ENCODE assay signal across 9 mouse cellular contexts in genomic region chr17:52602781-52603170, GRCm38 (mm10). TPM values are rescaled to one million over a fixed set of nuclear protein-coding genes. Genes with fewer than 3 reads are reported as not detected.
DNase-seq lines count a peak whose midpoint lies in the region; ATAC-seq and TF ChIP-seq lines count a peak whose summit lies in the region.
"Had no signal": no experiment of that assay in that cellular context is flagged by ENCODE, and none has a peak within 500 bp of the region (broad histone marks: within the 10 kb centered on the region; RNA-seq: fewer than 3 reads in every experiment).

No protein-coding gene starts in this region.

- no peaks in the 10 kb centered on the region for H3K9me3 ChIP-seq in lung, embryonic 14.5 days (ENCODE audit: low read depth, low read length)
- no peaks in the 10 kb centered on the region for H3K9me3 ChIP-seq in forebrain, embryonic 14.5 days (replicated peaks; ENCODE audit: control insufficient read depth, low read length)
- no peaks in the 10 kb centered on the region for H3K9me3 ChIP-seq in midbrain, embryonic 10.5 days (replicated peaks)
- no peaks in the 10 kb centered on the region for H3K9me3 ChIP-seq in stomach, embryonic 16.5 days (replicated peaks; ENCODE audit: control insufficient read depth, low read length)

- H3K4me1 ChIP-seq in lung, embryonic 14.5 days (ENCODE audit: insufficient read depth) = no peaks in the 10 kb centered on the region
- peaks cover 9% of the 10 kb centered on the region; the same call in 1 of the 2 replicates for H3K4me1 ChIP-seq in forebrain, embryonic 14.5 days (ENCODE audit: control insufficient read depth, insufficient read depth, low read length)
- peaks cover 25% of the 10 kb centered on the region for H3K4me1 ChIP-seq in midbrain, embryonic 10.5 days
- 0 out of 2 replicates have a peak, but pooled peaks cover 2% of the 10 kb centered on the region for H3K4me1 ChIP-seq in stomach, embryonic 16.5 days (ENCODE audit: control insufficient read depth, insufficient read depth, low read length)

- H3K9ac ChIP-seq in lung, embryonic 14.5 days = no peak overlapping the region
- peak overlapping the region; percentile 90 for H3K9ac ChIP-seq in forebrain, embryonic 14.5 days (ENCODE audit: low read length)
- H3K9ac ChIP-seq in stomach, embryonic 16.5 days (ENCODE audit: low read length) = 0 out of 2 replicates have a peak overlapping the region, but pooled peaks have one; percentile 31

- no peak for DNase-seq in lung, embryonic 14.5 days
- DNase-seq in lung, postnatal 14 days = no peak
- no peak for DNase-seq in forebrain, embryonic 14.5 days (ENCODE audit: low spot score)
- no peak for DNase-seq in midbrain, embryonic 10.5 days (ENCODE audit: low spot score)
- DNase-seq in layer of hippocampus, adult 18-20 months (ENCODE audit: low spot score in 2 of 2) = no peak
- DNase-seq in heart, adult 18-20 months = no peak

- no peak overlapping the region for H3K27ac ChIP-seq in lung, embryonic 14.5 days (ENCODE audit: low read depth)
- peak overlapping the region; percentile 93 for H3K27ac ChIP-seq in forebrain, embryonic 14.5 days (ENCODE audit: low read depth, low read length)
- peak overlapping the region; percentile 92 for H3K27ac ChIP-seq in midbrain, embryonic 10.5 days (replicated peaks)
- no peak overlapping the region for H3K27ac ChIP-seq in stomach, embryonic 16.5 days (ENCODE audit: low read length)

- H3K4me3 ChIP-seq in lung, embryonic 14.5 days (ENCODE audit: low read depth, low read length) = peak overlapping the region; percentile 41
- H3K4me3 ChIP-seq in forebrain, embryonic 14.5 days (ENCODE audit: low read depth, low read length) = peak overlapping the region; percentile 59
- peak overlapping the region; percentile 72 for H3K4me3 ChIP-seq in midbrain, embryonic 10.5 days
- H3K4me3 ChIP-seq in stomach, embryonic 16.5 days (replicated peaks; ENCODE audit: low read length) = peak overlapping the region; percentile 56

- no peak for TF ChIP-seq CTCF in lung, embryonic 14.5 days (IDR thresholded peaks at IDR 0.05; ENCODE audit: low read depth)

- peak overlapping the region; percentile 66 for H3K4me2 ChIP-seq in lung, embryonic 14.5 days
- peak overlapping the region; percentile 66 for H3K4me2 ChIP-seq in forebrain, embryonic 14.5 days (ENCODE audit: low read length)
- peak overlapping the region; percentile 59 for H3K4me2 ChIP-seq in stomach, embryonic 16.5 days (ENCODE audit: low read depth, low read length)

- no peak for ATAC-seq in lung, embryonic 14.5 days (ENCODE audit: insufficient read depth)
- no peak for ATAC-seq in forebrain, embryonic 14.5 days
- ATAC-seq in stomach, embryonic 16.5 days (ENCODE audit: insufficient read depth, low FRiP score) = no peak
- ATAC-seq: Patski had no signal

- no peaks in the 10 kb centered on the region for H3K36me3 ChIP-seq in lung, embryonic 14.5 days (ENCODE audit: insufficient read depth)
- H3K36me3 ChIP-seq in forebrain, embryonic 14.5 days (ENCODE audit: control insufficient read depth, insufficient read depth, low read length) = no peaks in the 10 kb centered on the region
- no peaks in the 10 kb centered on the region for H3K36me3 ChIP-seq in midbrain, embryonic 10.5 days
- no peaks in the 10 kb centered on the region for H3K36me3 ChIP-seq in stomach, embryonic 16.5 days (ENCODE audit: control insufficient read depth, insufficient read depth, low read length)

- WGBS in lung, embryonic 14.5 days = 5% methylated on average over 14 of the region's 14 CpGs
- whole genome bisulfite sequencing in forebrain, embryonic 14.5 days = under 1% methylated on average over 14 of the region's 14 CpGs
- 2% methylated on average over 14 of the region's 14 CpGs for WGBS in midbrain, embryonic 10.5 days
- WGBS in stomach, embryonic 16.5 days = 3% methylated on average over 14 of the region's 14 CpGs

- H3K27me3 ChIP-seq in lung, embryonic 14.5 days (ENCODE audit: insufficient read depth, low read length) = peaks cover 24% of the 10 kb centered on the region
- 0 out of 2 replicates have a peak, but pooled peaks cover 6% of the 10 kb centered on the region for H3K27me3 ChIP-seq in forebrain, embryonic 14.5 days (replicated peaks; ENCODE audit: control insufficient read depth, insufficient read depth, low read length)
- H3K27me3 ChIP-seq in midbrain, embryonic 10.5 days (ENCODE audit: low read depth, poor library complexity, severe bottlenecking) = peaks cover 34% of the 10 kb centered on the region
- H3K27me3 ChIP-seq in stomach, embryonic 16.5 days (ENCODE audit: control insufficient read depth, insufficient read depth, low read length) = peaks cover 24% of the 10 kb centered on the region

RNA-seq across cellular contexts. Expression of gene Kcnh8, which starts 0.3 kb away (rescaled TPM):
- polyA plus RNA-seq in lung, embryonic 14.5 days (2014; fragmentation: Nextera tagmentation; extraction: Ambion mirVana) = 0.14 and 0.23 TPM in 2 replicates
- 3.4 and 4.3 TPM in 2 replicates for polyA plus RNA-seq in forebrain, embryonic 14.5 days (2014; fragmentation: Nextera tagmentation; extraction: Ambion mirVana)
- polyA plus RNA-seq in midbrain, embryonic 10.5 days (2016; fragmentation: Nextera tagmentation; extraction: Ambion mirVana) = 0.64 and 1.4 TPM in 2 replicates
- 0.37 and 0.54 TPM in 2 replicates for polyA plus RNA-seq in stomach, embryonic 16.5 days (2015; fragmentation: Nextera tagmentation; extraction: Ambion mirVana)
- total RNA-seq in layer of hippocampus, adult 18-20 months (2021) = under 1 TPM; 0.58 to 0.69 TPM
- not detected for total RNA-seq in heart, adult 18-20 months (2021)
- polyA plus RNA-seq: inflammation-experienced regulatory T-cells, adult 6 months; Patski had no signal

Comparison
In these comparisons a context has a peak if more than half of its experiments do, and no peak if none do; other contexts are left out.
1. H3K27ac ChIP-seq: peak in forebrain, embryonic 14.5 days (single experiment) and midbrain, embryonic 10.5 days (single experiment); none in lung, embryonic 14.5 days (single experiment) and stomach, embryonic 16.5 days (single experiment).
2. Peak in every context shown above with its lines, with median percentiles within 50 percentile points of each other: H3K4me2 ChIP-seq and H3K4me3 ChIP-seq.